Mouse (Mus musculus): ENCODE data around the gene Aco2.

DNA sequence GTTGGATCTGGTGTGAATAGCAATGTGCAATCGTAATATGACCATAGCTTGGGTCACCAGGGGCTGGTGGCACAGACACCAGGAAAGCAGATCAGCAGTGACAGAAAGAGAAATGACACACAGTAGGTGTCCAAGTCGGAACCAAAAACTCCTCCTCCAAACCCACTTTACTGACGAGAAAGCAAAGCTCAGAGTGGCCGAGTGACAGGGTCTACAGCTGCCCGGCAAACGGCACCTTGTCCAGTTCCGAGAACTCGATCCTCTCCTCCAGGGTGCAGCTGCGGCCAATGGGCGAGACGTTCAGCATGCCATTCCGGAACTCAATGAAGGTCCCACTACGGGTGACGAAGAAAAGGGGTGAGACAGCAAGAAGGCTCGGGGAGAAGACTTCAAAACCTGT is 83.3 kb downstream of the Aco2 start:
- TF ChIP-seq CTCF (IDR thresholded peaks at IDR 0.05; ENCODE audit: control insufficient read depth, insufficient read depth, insufficient read length) (no peak), MYOG (IDR thresholded peaks at IDR 0.05; ENCODE audit: control insufficient read depth, extremely low read depth, insufficient read length) (no peak), USF1 (IDR thresholded peaks at IDR 0.05; ENCODE audit: low read depth) (no peak), MYOD1 (IDR thresholded peaks at IDR 0.05; ENCODE audit: control insufficient read depth, insufficient read length, low read depth) (no peak), MAX (IDR thresholded peaks at IDR 0.05) (no peak), FOSL1 (IDR thresholded peaks at IDR 0.05; ENCODE audit: insufficient read depth, low read length, poor library complexity, severe bottlenecking) (no peak)
